In genomic region chr6:60978610-60979009, GRCm38 (mm10) we compare ENCODE assay signal across 22 mouse cellular contexts. TPM values are rescaled to one million over a fixed set of nuclear protein-coding genes. Genes with fewer than 3 reads are reported as not detected.
"Had no signal": no experiment of that assay in that cellular context is flagged by ENCODE, and none has a peak within 500 bp of the region (broad histone marks: within the 10 kb centered on the region; RNA-seq: fewer than 3 reads in every experiment).

No protein-coding gene starts in this region.

- H3K4me1 ChIP-seq: heart, embryonic 10.5 days; heart, embryonic 12.5 days; hindbrain, embryonic 10.5 days; hindbrain, embryonic 12.5 days; limb, embryonic 13.5 days; limb, embryonic 15.5 days; liver, embryonic 12.5 days had no signal

- H3K27me3 ChIP-seq: heart, embryonic 12.5 days; hindbrain, embryonic 12.5 days; limb, embryonic 13.5 days; limb, embryonic 15.5 days; liver, embryonic 12.5 days had no signal

- DNase-seq: gastrocnemius, adult 2 months; gastrocnemius, postnatal 10 days; gastrocnemius, postnatal 25 days; heart, adult 18-20 months; heart, postnatal 10 days; heart, postnatal 4 days; kidney, adult 11 months; layer of hippocampus, adult 9-11 months; layer of hippocampus, postnatal 36 days; left cerebral cortex, postnatal 4 days; lung, adult 18-20 months had no signal

- H3K4me3 ChIP-seq: gastrocnemius, adult 2 months; heart, embryonic 10.5 days; heart, embryonic 12.5 days; hindbrain, embryonic 10.5 days; hindbrain, embryonic 12.5 days; limb, embryonic 13.5 days; limb, embryonic 15.5 days; liver, embryonic 12.5 days had no signal

- H3K9ac ChIP-seq: heart, embryonic 12.5 days; hindbrain, embryonic 12.5 days; hindbrain, embryonic 14.5 days; limb, embryonic 13.5 days; limb, embryonic 15.5 days; liver, embryonic 12.5 days; liver, embryonic 14.5 days had no signal

- H3K36me3 ChIP-seq: heart, embryonic 10.5 days; heart, embryonic 12.5 days; hindbrain, embryonic 10.5 days; hindbrain, embryonic 12.5 days; limb, embryonic 13.5 days; limb, embryonic 15.5 days; liver, embryonic 12.5 days had no signal

- H3K4me2 ChIP-seq: heart, embryonic 12.5 days; hindbrain, embryonic 12.5 days; hindbrain, embryonic 14.5 days; limb, embryonic 13.5 days; limb, embryonic 15.5 days; liver, embryonic 12.5 days had no signal

- H3K9me3 ChIP-seq: heart, embryonic 10.5 days; heart, embryonic 12.5 days; hindbrain, embryonic 10.5 days; hindbrain, embryonic 12.5 days; limb, embryonic 13.5 days; limb, embryonic 15.5 days; liver, embryonic 12.5 days had no signal

- ATAC-seq: hindbrain, embryonic 16.5 days; inflammation-experienced regulatory T-cells, adult 6 months; liver, embryonic 12.5 days had no signal

- H3K27ac ChIP-seq: gastrocnemius, adult 2 months; heart, embryonic 10.5 days; hindbrain, embryonic 10.5 days; hindbrain, embryonic 12.5 days; hindbrain, embryonic 14.5 days; limb, embryonic 13.5 days; limb, embryonic 15.5 days; liver, embryonic 12.5 days; liver, embryonic 14.5 days had no signal

RNA-seq across cellular contexts. Expression of gene Mmrn1, which starts 53.8 kb away (rescaled TPM):
- polyA plus RNA-seq: inflammation-experienced regulatory T-cells, adult 6 months had no signal
